Mouse (Mus musculus) lung, embryonic 15.5 days (tissue): ENCODE measurements around the gene Arhgap45. TPM values are rescaled to one million over a fixed set of nuclear protein-coding genes. Genes with fewer than 3 reads are reported as not detected.
"Not testable (repeated sequence)": the region's sequence is repeated elsewhere in the genome, so short reads cannot be mapped to it uniquely, and the experiment has no call there.

Experiments used
- ATAC-seq: fragments of 200-750 bp; cut with Nextera tagmentation; 2 replicates; pipeline ENCODE4 v1.8.0; 2017; ENCODE audit warnings: moderate number of reproducible peaks, borderline replicate concordance; ENCODE audit not compliant: low FRiP score, low TSS enrichment; ENCODE audit errors: extremely low read depth
- H3K27ac ChIP-seq: fragments of 300-500 bp; sonication (generic); 2 replicates; pipeline ENCODE4 v1.5.1; 2015; ENCODE audit warnings: moderate library complexity, mild to moderate bottlenecking, inconsistent platforms
- H3K27me3 ChIP-seq: fragments of 300-500 bp; sonication (generic); 2 replicates; pipeline ENCODE4 v1.6.1; 2015; ENCODE audit warnings: inconsistent platforms
- H3K36me3 ChIP-seq: fragments of 300-500 bp; sonication (generic); 2 replicates; pipeline ENCODE4 v1.6.1; 2015; ENCODE audit warnings: inconsistent platforms
- H3K4me1 ChIP-seq: fragments of 300-500 bp; sonication (generic); 2 replicates; pipeline ENCODE4 v1.6.1; 2015; ENCODE audit warnings: inconsistent platforms
- H3K4me2 ChIP-seq: fragments of 300-500 bp; sonication (generic); 2 replicates; pipeline ENCODE4 v1.6.1; 2015; ENCODE audit warnings: inconsistent platforms, mild to moderate bottlenecking, moderate library complexity
- H3K4me3 ChIP-seq: fragments of 300-500 bp; sonication (generic); 2 replicates; pipeline ENCODE4 v1.5.1; 2015; ENCODE audit warnings: mild to moderate bottlenecking, inconsistent platforms
- H3K9ac ChIP-seq: fragments of 300-500 bp; sonication (generic); 2 replicates; pipeline ENCODE4 v1.6.1; 2015; ENCODE audit warnings: inconsistent platforms
- H3K9me3 ChIP-seq: fragments of 300-500 bp; sonication (generic); 2 replicates; pipeline ENCODE4 v1.6.1; 2016; ENCODE audit warnings: inconsistent platforms
- WGBS: fragments of 180-500 bp; shearing (Covaris S2); methylation state at CpG from one replicate; pipeline ENCODE4 v1.1.7; 2015; 5-methylcytosine and 5-hydroxymethylcytosine counted together
- polyA plus RNA-seq: library from polyadenylated mRNA; unstranded; fragments of >200 nt; fragmentation: Nextera tagmentation; extraction: Ambion mirVana; gene quantifications from 2 replicates; pipeline ENCODE4 v1.2.1, GENCODE M21; 2015

Gene Arhgap45
- polyA plus RNA-seq, 1 experiment from 2014 or later, result 19.8 TPM

DNA sequence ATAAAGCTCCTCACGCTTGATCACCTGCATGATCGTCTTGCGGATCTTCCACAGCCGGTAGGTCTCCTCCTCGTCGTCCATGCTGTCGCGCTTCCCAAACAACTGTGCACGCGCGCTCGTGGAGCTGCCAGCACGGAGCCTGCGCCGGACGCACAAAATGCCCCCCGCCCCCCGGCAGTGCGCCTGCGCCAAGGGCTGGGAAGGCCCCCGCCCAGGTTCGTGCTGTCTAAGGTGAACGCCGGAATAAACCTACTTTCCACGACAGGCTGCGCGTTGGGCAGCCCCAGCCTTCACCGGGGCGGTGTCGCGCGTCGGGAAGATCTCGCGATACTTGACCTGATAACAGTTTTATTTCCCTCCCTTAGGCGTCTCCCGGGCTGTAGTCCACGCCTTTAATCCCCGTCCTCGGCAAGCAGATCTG, 23.1 kb downstream of the Arhgap45 start, which contains the start of gene Polr2e:
Gene Polr2e (minus strand): TSS at position 237 of the 421 bp plus-strand sequence.
- Histone ChIP-seq H3K4me2 (peak within 1 kb of the TSS; percentile 70), H3K4me1 (peaks cover 16% of the 10 kb centered on the region), H3K27ac (peak within 1 kb of the TSS; percentile 48; the same call in 1 of the 2 replicates), H3K9ac (peak within 1 kb of the TSS; percentile 91), H3K36me3 (peaks cover 38% of the 10 kb centered on the region), H3K9me3 (no peaks in the 10 kb centered on the region), H3K27me3 (no peaks in the 10 kb centered on the region), H3K4me3 (peak within 1 kb of the TSS; percentile 88)
- ATAC-seq, result peak; percentile 94
- under 1% methylated on average over 40 of the region's 40 CpGs for WGBS

DNA sequence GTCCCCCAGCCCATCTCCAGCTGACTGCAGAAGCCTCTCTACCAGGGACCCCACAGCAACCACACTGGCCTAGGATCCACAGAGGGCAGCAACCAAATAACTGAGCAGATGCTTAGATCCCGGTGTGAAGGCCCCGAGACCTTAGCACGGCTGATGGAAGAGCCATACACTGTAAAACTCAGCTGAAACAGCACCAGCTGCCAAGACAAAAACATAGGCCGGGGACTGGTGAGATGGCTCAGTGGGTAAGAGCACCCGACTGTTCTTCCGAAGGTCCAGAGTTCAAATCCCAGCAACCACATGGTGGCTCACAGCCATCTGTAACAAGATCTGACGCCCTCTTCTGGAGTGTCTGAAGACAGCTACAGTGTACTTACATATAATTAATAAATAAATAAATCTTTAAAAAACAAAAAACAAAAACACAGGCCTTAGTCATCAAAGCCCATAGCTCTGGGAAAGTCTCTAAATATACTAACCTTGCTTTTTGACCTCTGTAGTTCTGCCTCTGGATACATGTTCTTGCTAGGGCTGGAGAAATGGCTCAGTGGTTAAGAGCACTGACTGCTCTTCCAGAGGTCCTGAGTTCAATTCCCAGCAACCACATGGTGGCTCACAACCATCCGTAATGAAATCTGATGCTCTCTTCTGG, 25.1 kb downstream of the Arhgap45 start:
- H3K4me2 ChIP-seq, H3K9me3 ChIP-seq, ATAC-seq, H3K27ac ChIP-seq, H3K9ac ChIP-seq, H3K4me3 ChIP-seq, H3K27me3 ChIP-seq: not testable (repeated sequence)
- Histone ChIP-seq H3K36me3 (peaks cover 18% of the 10 kb centered on the region), H3K4me1 (peaks cover 16% of the 10 kb centered on the region)
- WGBS, result 85% methylated on average over 8 of the region's 8 CpGs

DNA sequence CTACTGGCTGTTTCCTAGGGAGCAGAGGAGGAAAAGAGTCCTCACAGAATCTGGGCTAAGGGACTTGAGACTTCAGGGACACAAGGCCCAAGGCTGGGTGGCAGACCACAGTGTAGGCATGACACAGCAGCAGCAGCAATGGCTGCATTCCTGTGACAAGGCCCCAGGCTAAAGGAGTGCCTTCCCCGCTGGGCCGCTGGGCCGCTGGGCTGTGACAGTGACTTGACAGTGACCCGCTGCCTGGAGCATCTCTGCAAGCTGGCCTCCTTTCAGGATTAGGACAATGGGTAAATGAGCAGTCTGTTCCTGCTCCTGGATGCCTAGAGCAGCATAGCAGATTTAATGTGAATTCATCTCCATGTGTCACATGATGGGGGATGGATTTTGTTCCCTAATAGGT, 27.6 kb downstream of the Arhgap45 start:
- ATAC-seq, result no peak
- 56% methylated on average over 4 of the region's 4 CpGs for WGBS
- Histone ChIP-seq H3K4me3 (no peak overlapping the region), H3K9ac (no peak overlapping the region), H3K27me3 (no peaks in the 10 kb centered on the region), H3K36me3 (no peaks in the 10 kb centered on the region), H3K4me2 (no peak overlapping the region), H3K9me3 (no peaks in the 10 kb centered on the region), H3K27ac (no peak overlapping the region), H3K4me1 (peaks cover 12% of the 10 kb centered on the region)

DNA sequence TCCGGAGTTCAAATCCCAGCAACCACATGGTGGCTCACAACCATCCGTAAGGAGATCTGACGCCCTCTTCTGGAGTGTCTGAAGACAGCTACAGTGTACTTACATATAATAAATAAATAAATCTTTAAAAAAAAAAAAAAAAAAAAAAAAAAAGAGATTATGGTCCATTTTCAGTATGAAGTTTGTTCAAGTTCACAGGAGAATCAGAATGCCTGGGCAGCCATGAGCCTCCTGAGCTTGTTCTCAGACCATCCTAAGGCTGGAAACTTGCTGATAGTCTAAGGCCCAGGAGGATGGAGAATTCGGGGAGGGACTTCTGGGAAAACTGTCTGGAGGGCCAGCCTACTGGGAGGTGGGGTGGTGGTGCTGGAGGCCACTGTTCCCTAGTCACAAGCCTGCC, 28.9 kb downstream of the Arhgap45 start:
- H3K36me3 ChIP-seq, ATAC-seq: not testable (repeated sequence)
- 75% methylated on average over 4 of the region's 4 CpGs for WGBS

DNA sequence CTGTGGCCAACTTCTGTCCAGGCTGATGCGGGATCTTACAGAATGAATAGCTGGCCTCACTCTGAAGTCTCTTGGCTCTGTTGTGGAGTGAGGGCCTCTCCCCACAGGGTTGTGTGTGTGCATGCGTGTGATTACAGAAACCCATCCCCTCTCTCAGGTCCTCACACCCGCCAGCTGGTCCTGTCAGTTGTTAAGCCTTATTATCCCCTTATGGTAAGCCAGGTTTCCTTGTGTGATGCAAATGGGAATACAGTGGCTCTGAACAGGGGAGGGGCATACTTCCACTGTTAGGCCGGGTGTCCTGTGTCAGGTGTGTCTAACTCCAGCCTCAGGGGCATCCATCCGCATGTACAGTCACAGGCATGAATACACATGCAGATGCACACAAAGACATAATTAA, 29.3 kb downstream of the Arhgap45 start:
- no peak for ATAC-seq
- H3K4me2 ChIP-seq, result no peak overlapping the region
- peaks cover 10% of the 10 kb centered on the region for H3K4me1 ChIP-seq
- H3K9ac ChIP-seq, result no peak overlapping the region; the same call in 1 of the 2 replicates
- 81% methylated on average over 5 of the region's 5 CpGs for WGBS
- H3K36me3 ChIP-seq, result no peaks in the 10 kb centered on the region
- no peak overlapping the region for H3K27ac ChIP-seq
- no peaks in the 10 kb centered on the region for H3K27me3 ChIP-seq
- H3K9me3 ChIP-seq, result no peaks in the 10 kb centered on the region
- no peak overlapping the region for H3K4me3 ChIP-seq

More for the DNA sequence above, 28.9 kb downstream of the Arhgap45 start:
- not testable (repeated sequence) for H3K9me3 ChIP-seq, H3K4me2 ChIP-seq, H3K4me1 ChIP-seq, H3K4me3 ChIP-seq, H3K27ac ChIP-seq, H3K9ac ChIP-seq, H3K27me3 ChIP-seq

DNA sequence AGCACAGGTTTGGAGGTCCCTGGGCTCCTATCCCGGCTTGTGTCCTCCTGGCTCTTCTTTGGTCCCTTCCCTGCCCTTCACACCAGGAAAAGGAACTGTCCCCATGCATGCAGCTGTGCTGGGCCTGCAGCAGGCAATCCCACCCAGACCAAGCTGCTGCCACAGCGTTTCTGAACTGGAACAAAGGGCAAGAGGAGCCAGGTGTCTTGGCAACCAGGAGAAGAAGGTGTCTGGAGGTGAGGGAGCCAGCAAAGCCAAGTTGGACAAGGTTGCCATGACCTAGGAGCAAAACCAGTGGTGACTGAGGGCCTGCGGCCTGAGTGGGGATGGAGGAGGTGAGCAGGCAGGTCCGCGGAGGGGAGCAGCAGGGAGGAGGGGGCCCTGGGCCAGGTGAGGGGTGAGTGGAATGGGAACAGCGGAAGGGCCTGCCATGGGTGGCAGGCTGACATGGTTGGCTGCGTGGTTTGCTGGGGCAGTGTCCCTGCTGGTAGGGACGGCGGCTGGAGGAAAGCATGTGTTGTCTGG, 30.6 kb downstream of the Arhgap45 start, which contains the start of gene Gpx4:
Gene Gpx4 (plus strand): TSS at position 126 of the 525 bp plus-strand sequence.
- Histone ChIP-seq H3K4me3 (no peak within 1 kb of the TSS), H3K27ac (no peak within 1 kb of the TSS; the same call in 1 of the 2 replicates), H3K27me3 (no peaks in the 10 kb centered on the region), H3K36me3 (no peaks in the 10 kb centered on the region), H3K9ac (no peak within 1 kb of the TSS), H3K9me3 (no peaks in the 10 kb centered on the region), H3K4me2 (no peak within 1 kb of the TSS), H3K4me1 (peaks cover 22% of the 10 kb centered on the region)
- ATAC-seq, result no peak
- WGBS, result 63% methylated on average over 9 of the region's 9 CpGs

DNA sequence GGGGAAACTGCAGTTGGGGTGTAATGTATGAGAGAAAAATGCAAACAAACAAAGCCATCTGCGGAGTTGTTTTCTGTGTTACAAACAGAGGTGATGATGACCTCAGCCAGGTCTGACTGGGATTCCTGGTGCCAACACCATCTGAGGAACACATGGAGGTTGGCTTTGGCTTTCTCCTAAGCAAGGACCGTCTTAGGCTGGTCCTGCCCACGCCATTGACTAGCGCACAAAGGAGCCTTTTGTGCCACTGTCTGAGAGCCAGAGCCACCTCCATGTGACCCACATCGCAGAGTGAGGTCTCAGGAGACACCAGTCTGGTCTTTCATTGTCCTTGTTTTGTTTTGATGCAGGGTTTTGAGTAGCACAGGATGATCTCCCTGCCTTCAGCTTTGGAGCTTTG, 31.9 kb downstream of the Arhgap45 start:
- no peak overlapping the region for H3K9ac ChIP-seq
- H3K9me3 ChIP-seq, result no peaks in the 10 kb centered on the region
- ATAC-seq, result no peak
- H3K27me3 ChIP-seq, result no peaks in the 10 kb centered on the region
- H3K36me3 ChIP-seq, result no peaks in the 10 kb centered on the region
- H3K4me1 ChIP-seq, result peaks cover 31% of the 10 kb centered on the region
- H3K27ac ChIP-seq, result peak overlapping the region; percentile 58
- no peak overlapping the region for H3K4me3 ChIP-seq
- no peak overlapping the region for H3K4me2 ChIP-seq
- 26% methylated on average over 5 of the region's 5 CpGs for WGBS

DNA sequence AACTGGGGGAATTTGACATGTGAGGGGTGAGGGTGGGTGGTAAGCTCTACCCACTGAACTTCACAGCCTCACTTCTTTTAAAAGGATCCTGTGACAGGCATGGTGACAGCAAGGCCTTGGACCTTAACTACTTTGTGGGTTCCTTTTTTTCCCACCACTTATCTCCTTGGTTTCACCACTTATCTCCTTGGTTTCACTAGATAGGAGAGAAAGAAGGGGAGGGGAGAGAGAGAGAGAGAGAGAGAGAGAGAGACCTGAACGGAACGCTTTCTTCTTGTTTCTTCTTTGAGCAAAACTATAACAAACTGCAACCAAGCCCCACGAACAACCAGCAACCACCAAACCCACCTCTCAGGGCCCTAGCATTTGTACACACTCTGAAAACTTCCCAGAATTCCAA, 32.4 kb downstream of the Arhgap45 start:
- ATAC-seq, result no peak
- peak overlapping the region; percentile 58 for H3K27ac ChIP-seq
- no peak overlapping the region for H3K4me2 ChIP-seq
- WGBS, result 46% methylated on average over 3 of the region's 3 CpGs
- H3K9ac ChIP-seq, result no peak overlapping the region
- H3K4me3 ChIP-seq, result no peak overlapping the region
- H3K4me1 ChIP-seq, result peaks cover 31% of the 10 kb centered on the region
- no peaks in the 10 kb centered on the region for H3K9me3 ChIP-seq
- H3K27me3 ChIP-seq, result no peaks in the 10 kb centered on the region
- H3K36me3 ChIP-seq, result no peaks in the 10 kb centered on the region

DNA sequence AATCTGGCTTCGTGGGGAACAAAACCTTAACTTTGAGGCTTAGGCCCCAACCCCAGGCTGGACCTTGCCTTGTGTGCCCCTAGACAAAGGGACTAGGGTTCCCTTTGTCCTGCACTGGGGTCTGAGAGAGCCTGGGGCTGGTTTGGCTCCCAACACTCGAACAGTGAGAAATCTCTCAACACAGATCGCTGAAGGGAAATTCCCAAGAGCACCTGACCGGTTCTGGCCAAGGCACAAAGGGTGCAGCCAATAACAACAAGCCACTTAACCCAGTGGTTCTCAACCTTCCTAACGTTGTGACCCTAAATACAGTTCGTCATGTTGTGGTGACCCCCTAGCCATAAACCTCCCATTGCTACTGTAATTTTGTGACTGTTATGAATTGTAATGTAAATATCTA, 33.8 kb downstream of the Arhgap45 start:
- H3K9me3 ChIP-seq, result no peaks in the 10 kb centered on the region
- H3K27ac ChIP-seq, result peak overlapping the region; percentile 26; the same call in 1 of the 2 replicates
- H3K27me3 ChIP-seq, result no peaks in the 10 kb centered on the region
- H3K4me1 ChIP-seq, result peaks cover 42% of the 10 kb centered on the region
- ATAC-seq, result no peak
- no peak overlapping the region for H3K4me2 ChIP-seq
- H3K36me3 ChIP-seq, result 0 out of 2 replicates have a peak, but pooled peaks cover under 1% of the 10 kb centered on the region
- 43% methylated on average over 6 of the region's 6 CpGs for WGBS
- no peak overlapping the region for H3K9ac ChIP-seq
- H3K4me3 ChIP-seq, result no peak overlapping the region

DNA sequence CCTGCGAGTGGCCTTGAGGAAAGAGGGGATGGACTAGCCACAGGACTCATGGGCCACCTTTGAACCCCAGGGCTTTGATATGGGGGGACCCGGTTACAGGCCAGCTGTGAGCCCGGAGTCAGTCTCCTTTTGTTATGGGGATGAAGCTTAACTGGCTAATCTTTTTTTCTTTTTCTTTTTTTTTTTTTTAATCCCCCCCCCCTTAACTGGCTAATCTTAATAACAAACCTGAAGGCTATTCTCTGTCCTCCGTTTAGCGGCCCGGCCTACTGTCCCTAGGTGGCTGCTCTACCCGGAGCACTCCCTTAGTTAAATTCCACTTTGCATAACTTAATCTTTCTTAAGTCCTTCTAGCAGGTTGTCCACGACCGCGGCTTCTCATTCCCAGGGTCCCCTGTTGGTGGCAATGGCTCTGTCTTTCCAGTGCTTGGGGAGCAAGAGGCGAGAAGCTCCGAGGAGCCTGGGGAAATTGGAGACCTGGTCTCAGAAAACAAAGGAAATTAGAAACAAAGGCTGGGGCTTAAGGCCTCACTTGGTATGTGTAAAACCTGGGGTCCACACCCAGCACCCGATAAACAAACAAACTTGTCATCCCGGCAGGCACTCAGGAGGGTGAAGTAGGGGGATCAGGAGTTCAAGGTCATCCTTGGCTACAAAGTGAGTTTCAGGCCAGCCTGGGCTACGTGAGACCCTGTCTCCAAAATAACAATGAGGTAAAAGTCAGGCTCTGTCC, 34.6 kb downstream of the Arhgap45 start:
- no peak for ATAC-seq
- H3K27ac ChIP-seq, result peak overlapping the region; percentile 62
- H3K9ac ChIP-seq, result no peak overlapping the region

DNA sequence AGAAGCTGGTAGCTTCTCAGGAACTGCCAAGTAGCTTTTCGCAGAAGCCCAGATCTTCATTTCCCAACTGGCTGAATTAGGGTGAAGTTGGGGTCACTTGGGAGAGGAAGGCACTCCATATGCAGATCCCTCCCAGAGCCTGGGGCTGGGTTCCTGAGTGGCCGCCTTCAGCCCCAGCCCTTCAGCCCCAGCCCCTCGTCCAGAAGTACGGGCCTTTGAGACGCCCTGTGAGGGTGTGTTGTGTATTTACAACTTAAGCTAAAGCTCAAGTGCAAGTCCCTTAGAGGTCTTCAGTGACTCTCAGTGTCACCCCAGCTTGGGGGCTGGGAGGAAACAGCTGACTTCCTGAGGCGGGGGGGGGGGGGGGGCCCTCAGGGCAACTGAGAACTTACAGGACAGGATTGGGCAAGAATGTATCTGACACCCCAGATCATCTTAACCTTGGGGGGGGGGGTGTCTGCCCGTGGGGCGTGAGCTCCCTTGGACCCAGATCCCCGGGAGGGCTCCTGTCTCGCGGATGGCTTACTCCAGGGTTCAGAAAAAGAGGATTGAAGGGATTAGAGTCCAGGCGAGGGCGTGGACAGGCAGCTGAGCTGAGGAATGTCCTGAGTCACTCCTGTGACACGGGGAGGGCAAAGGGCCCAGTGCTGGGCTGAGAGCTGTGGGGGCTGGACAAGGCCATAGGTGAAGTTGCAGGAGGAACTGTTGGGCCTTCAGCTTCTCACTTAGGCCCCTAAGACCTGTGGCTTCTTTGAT, 35.3 kb downstream of the Arhgap45 start:
- Histone ChIP-seq H3K4me3 (no peak overlapping the region), H3K9me3 (no peaks in the 10 kb centered on the region), H3K27ac (peak overlapping the region; percentile 62), H3K4me1 (peaks cover 49% of the 10 kb centered on the region), H3K4me2 (no peak overlapping the region), H3K36me3 (peaks cover 13% of the 10 kb centered on the region), H3K27me3 (no peaks in the 10 kb centered on the region), H3K9ac (peak overlapping the region; percentile 6; the same call in 1 of the 2 replicates)
- no peak for ATAC-seq
- 36% methylated on average over 14 of the region's 14 CpGs for WGBS

More for the DNA sequence above, 34.6 kb downstream of the Arhgap45 start:
- H3K27me3 ChIP-seq, result no peaks in the 10 kb centered on the region
- H3K36me3 ChIP-seq, result peaks cover 7% of the 10 kb centered on the region; the same call in 1 of the 2 replicates
- H3K4me1 ChIP-seq, result peaks cover 49% of the 10 kb centered on the region
- H3K9me3 ChIP-seq, result no peaks in the 10 kb centered on the region
- H3K4me2 ChIP-seq, result no peak overlapping the region
- H3K4me3 ChIP-seq, result no peak overlapping the region
- WGBS, result 37% methylated on average over 15 of the region's 15 CpGs
